Mouse (Mus musculus) limb, embryonic 10.5 days (tissue): ENCODE measurements around the gene Lilrb4a. TPM values are rescaled to one million over a fixed set of nuclear protein-coding genes. Genes with fewer than 3 reads are reported as not detected.

Experiments
- DNase-seq: peaks from one replicate; pipeline ENCODE4 v3.0.0-alpha.2; 2017; ENCODE audit warnings: low spot score
- H3K27ac ChIP-seq: fragments of 300-500 bp; sonication (generic); 2 replicates; pipeline ENCODE4 v1.5.1; 2016; ENCODE audit warnings: mild to moderate bottlenecking
- H3K27me3 ChIP-seq: fragments of 300-500 bp; sonication (generic); 2 replicates; pipeline ENCODE4 v1.6.1; 2016; ENCODE audit warnings: low read depth, mild to moderate bottlenecking; ENCODE audit not compliant: poor library complexity, severe bottlenecking
- H3K36me3 ChIP-seq: fragments of 300-500 bp; sonication (generic); 2 replicates; pipeline ENCODE4 v1.6.1; 2016; ENCODE audit warnings: mild to moderate bottlenecking, moderate library complexity
- H3K4me1 ChIP-seq: fragments of 300-500 bp; sonication (generic); 2 replicates; pipeline ENCODE4 v1.6.1; 2016
- H3K4me3 ChIP-seq: fragments of 300-500 bp; sonication (generic); 2 replicates; pipeline ENCODE4 v1.5.1; 2016; ENCODE audit warnings: mild to moderate bottlenecking, moderate library complexity
- H3K9me3 ChIP-seq: fragments of 300-500 bp; sonication (generic); replicated peaks from 2 replicates; pipeline ENCODE4 v1.6.1; 2016; ENCODE audit warnings: mild to moderate bottlenecking
- WGBS: fragments of 180-500 bp; shearing (Covaris S2); methylation state at CpG from one replicate; pipeline ENCODE4 v1.1.7; 2016; 5-methylcytosine and 5-hydroxymethylcytosine counted together
- polyA plus RNA-seq: library from polyadenylated mRNA; unstranded; fragments of >200 nt; fragmentation: Nextera tagmentation; extraction: Ambion mirVana; gene quantifications from 2 replicates; pipeline ENCODE4 v1.2.1, GENCODE M21; 2016

Gene Lilrb4a
- polyA plus RNA-seq, 1 experiment from 2014 or later: 1.0 TPM

- no peak for DNase-seq
- H3K27me3 ChIP-seq: no peaks in the 10 kb centered on the region
- H3K9me3 ChIP-seq: no peaks in the 10 kb centered on the region
- H3K4me3 ChIP-seq: no peak overlapping the region
- no peaks in the 10 kb centered on the region for H3K36me3 ChIP-seq
- H3K27ac ChIP-seq: no peak overlapping the region
- H3K4me1 ChIP-seq: no peaks in the 10 kb centered on the region
- WGBS: 93% methylated on average over 7 of the region's 7 CpGs
Observed at GRCm38 (mm10) chr10:51530813-51531212, 40.1 kb downstream of the Lilrb4a start.

Other genes with a start within 250 kb of the Lilrb4a start
- 0.11 and 0.43 TPM in 2 replicates for gene Gm49339, start 10.3 kb upstream of the Lilrb4a start, polyA plus RNA-seq
- gene Lilr4b, start 10.3 kb upstream of the Lilrb4a start, polyA plus RNA-seq: 0.06 TPM in 1 of 2 replicates, not detected in the other
- 0.24 and 0.82 TPM in 2 replicates for gene Fam162b, start 99.6 kb downstream of the Lilrb4a start, polyA plus RNA-seq
- not detected in 2 replicates for gene Gprc6a, start 140.5 kb downstream of the Lilrb4a start, polyA plus RNA-seq
- not detected in 2 replicates for gene Rfx6, start 186.8 kb downstream of the Lilrb4a start, polyA plus RNA-seq